Mouse (Mus musculus) lung, adult 2 months (tissue): Measurements from ENCODE around the gene Ccl24.

ENCODE experiments used
- CTCF ChIP-seq: fragments of 200-500 bp; IDR thresholded peaks from 2 replicates; pipeline ENCODE4 v1.5.1; 2011; ENCODE audit warnings: mild to moderate bottlenecking, low read length, control low read depth; ENCODE audit not compliant: insufficient read depth
- POLR2A ChIP-seq: fragments of 200-500 bp; IDR thresholded peaks from 2 replicates; pipeline ENCODE4 v1.6.1; 2011; ENCODE audit warnings: low read depth, mild to moderate bottlenecking, control low read depth, low read length, borderline replicate concordance; ENCODE audit errors: extremely low read depth

DNA sequence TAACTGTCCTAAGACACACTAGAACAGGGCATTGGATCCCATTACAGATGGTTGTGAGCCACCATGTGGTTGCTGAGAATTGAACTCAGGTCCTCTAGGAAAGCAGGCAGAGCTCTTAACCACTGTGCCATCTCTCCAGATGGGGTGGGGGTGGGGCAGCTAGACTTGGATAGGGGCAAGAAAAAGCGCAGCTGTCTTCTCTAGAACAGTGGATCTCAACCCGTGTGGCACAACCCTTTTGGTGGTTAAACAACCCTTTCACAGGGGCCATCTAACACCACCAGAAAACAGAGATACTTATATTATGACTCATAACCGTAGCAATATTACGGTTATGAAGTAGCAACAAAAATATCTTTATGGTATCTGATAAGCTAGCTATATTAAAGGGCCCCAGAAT, 14.9 kb upstream of the Ccl24 start:
- TF ChIP-seq CTCF (no peak), POLR2A (no peak)
